Mouse (Mus musculus) spleen, adult 2 months (tissue): ENCODE data around the gene Mfn1.

Experiments used
- CTCF ChIP-seq: fragments of 200-500 bp; IDR thresholded peaks from 2 replicates; pipeline ENCODE4 v1.5.1; 2011; ENCODE audit warnings: mild to moderate bottlenecking, inconsistent platforms; ENCODE audit not compliant: insufficient read depth, insufficient read length, insufficient replicate concordance; ENCODE audit errors: extremely low read depth
- POLR2A ChIP-seq: fragments of 200-500 bp; IDR thresholded peaks from 2 replicates; pipeline ENCODE4 v1.6.1; 2011; ENCODE audit warnings: low read depth, low read length, inconsistent platforms

- TF ChIP-seq POLR2A (no peak), CTCF (no peak)
Observed at GRCm38 (mm10) chr3:32486543-32486942, 42.7 kb upstream of the Mfn1 start.
